Mouse (Mus musculus) telencephalon, adult 2 months (tissue): ENCODE results near the gene Lrrc26.
A peak's percentile ranks its signal among the peaks of the same experiment; 100 is the strongest.
"Not testable (repeated sequence)": the region's sequence is repeated elsewhere in the genome, so short reads cannot be mapped to it uniquely, and the experiment has no call there.

Source experiments
- DNase-seq: peaks from one replicate; pipeline ENCODE4 v3.0.0-alpha.2; 2011; ENCODE audit warnings: low read depth, low spot score

Gene Lrrc26

DNA sequence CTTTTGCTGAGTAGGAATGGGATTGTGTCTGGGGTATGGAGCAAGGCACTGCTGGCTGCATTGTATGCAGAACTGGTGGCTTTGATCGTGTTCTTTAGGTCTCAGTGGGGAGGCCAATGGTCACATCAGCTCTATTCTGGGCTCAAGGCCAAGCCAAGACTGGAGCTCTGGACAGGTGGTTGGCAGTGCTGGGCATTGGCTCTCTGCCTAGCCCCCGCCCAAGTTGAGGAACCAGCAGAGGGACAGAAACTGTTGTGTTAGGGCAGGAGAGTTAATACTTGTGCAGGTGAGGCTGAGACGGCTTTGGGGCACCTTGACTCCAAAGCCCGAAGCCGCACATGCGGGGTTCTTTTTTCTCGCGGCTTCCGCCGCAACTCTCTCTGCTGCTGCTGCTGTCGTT is at the start of gene Lrrc26:
Gene Lrrc26, plus strand, starts transcription at position 265 of the 400 bp plus-strand sequence.
- DNase-seq: no peak

- DNase-seq: no peak
Measured at GRCm38 (mm10) chr2:25240310-25240709, 49.4 kb upstream of the Lrrc26 start.

DNA sequence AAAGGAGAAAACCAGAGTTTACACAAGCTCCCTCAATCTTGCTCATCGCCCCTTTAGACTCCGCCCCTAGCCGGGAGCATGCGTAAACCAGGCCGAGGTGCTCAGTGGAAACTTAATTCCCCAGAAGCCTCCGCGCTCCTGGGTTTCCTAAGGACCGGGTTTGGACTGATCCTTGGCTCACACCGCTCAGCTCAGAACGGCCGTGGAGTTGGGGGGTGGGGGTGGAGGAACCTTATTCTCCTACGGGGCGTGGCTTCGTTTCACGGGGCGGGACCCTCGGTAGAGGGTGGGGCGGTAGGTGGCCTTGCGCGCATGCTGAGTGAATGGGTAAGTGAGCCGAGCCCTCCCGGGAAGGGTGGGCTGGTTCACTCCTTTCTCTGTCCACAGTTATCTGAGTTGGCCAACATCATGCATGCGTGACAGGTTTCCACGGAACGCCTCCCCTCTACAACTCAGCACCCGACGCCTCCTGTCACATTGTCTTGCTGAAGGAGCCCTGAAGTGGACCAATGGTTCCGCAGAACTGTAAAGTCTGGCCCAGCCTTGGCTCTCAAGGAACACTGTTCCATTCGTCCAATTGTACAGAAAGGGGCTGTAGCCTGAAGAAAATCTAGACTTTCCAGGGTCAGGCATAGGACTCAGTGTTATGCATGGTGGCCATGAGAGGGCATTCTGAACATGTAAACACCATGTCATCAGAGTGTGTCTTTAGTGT is 48.8 kb upstream of the Lrrc26 start:
- peak; percentile 84 for DNase-seq

- DNase-seq: no peak
Measured at GRCm38 (mm10) chr2:25241438-25241775, 48.3 kb upstream of the Lrrc26 start.

GRCm38 (mm10) chr2:25242101-25242506 is 47.6 kb upstream of the Lrrc26 start, which contains the start of the genes Rnf208 and Cysrt1:
Gene Rnf208 (plus strand): TSS chr2:25242255.
Gene Cysrt1 (minus strand): TSS chr2:25242452.
- no peak for DNase-seq

- no peak for DNase-seq
Measured at GRCm38 (mm10) chr2:25243342-25243741, 46.4 kb upstream of the Lrrc26 start.

GRCm38 (mm10) chr2:25244144-25244543 is 45.6 kb upstream of the Lrrc26 start:
- DNase-seq: no peak

- no peak for DNase-seq
Measured at GRCm38 (mm10) chr2:25246183-25247072, 43.3 kb upstream of the Lrrc26 start, which contains the start of gene AL732309.1. Gene AL732309.1 (minus strand): TSS chr2:25246863.

DNA sequence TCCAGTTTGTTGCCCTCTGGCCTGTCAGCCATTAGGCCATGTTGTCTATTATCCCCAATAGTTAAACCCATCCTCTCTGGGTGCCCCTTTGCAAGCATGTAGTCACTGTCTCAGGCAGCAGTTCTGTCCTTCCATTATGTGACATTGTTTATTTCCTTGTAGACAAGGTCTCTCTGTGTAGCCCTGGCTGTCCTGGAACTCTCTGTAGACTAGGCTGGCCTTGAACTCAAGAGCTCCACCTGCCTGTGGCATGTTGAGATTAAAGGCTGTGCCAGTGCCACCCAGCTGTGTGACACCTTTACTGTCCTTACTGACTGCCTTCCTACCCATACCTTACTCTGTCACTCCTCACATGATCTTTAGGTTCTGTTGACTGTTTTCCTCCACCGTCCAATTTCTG is 37.4 kb upstream of the Lrrc26 start:
- no peak for DNase-seq

DNA sequence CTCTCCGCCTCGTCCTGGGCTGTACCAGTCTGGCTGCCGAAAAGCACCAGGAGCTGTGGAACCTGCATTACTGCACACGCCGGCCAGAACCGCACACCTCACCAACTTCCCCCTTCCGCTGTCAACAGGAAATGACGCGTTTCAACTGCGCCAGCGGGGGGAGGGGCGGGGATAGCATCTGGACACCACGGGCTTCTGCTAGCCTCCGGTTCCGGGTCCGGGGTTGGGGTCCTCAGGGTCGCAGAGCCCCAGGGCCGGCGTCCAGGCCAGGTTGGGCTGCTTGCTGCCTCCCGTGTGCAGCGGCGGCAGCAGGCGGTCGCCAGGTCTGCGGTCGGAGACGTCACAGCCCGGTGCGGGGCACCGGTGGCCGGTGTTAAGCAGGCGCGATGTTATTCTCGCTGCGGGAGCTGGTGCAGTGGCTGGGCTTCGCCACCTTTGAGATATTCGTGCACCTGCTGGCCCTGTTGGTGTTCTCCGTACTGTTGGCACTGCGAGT is 34.4 kb upstream of the Lrrc26 start, which contains the start of gene Tmem203:
Gene Tmem203, plus strand, starts transcription at position 156 of the 496 bp plus-strand sequence.
- DNase-seq: peak; percentile 73

DNA sequence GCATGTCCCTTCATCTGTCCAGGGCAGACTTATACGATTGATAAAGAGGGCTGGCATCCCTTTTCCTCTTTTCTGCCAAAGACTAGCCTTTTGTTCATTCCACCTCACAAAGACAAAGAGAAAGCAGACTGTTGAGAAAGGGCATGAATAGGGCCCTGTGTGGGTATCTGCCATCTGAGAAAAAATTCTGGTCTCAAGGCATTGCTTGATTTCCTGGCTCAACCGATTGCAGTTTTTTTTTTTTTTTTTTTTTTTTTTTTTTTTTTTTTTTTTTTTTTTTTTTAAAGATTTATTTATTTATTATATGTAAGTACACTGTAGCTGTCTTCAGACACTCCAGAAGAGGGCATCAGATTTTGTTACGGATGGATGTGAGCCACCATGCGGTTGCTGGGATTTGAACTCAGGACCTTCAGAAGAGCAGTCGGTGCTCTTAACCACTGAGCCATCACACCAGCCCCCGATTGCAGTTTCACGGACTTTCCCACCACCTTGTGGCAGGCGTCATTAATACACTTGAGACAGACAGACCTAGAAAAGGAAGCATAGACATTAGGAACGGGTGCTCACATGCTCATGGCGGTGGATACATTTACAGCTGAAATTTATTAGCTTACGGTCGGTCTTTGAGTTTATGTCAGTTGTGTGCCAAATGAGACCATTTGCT is 33.1 kb upstream of the Lrrc26 start:
- DNase-seq: not testable (repeated sequence)

GRCm38 (mm10) chr2:25257250-25257649 is 32.5 kb upstream of the Lrrc26 start:
- DNase-seq: not testable (repeated sequence)

DNA sequence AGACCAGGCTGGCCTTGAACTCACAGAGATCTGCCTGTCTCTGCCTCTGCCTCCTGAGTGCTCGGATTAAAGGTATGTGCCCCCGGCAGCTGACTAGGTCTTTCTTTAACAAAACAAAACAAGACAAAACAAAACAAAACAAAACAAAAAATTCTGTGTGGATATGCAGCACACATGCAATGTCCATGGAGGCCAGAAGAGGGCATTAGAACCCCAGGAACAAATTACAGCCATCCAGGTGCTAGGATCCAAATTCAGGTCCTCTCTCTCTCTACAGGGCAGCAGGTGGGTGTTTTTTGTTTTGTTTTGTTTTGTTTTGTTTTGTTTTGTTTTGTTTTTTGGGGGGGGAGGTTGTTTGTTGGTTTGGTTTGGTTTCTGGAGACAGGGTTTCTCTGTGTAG is 30.8 kb upstream of the Lrrc26 start:
- no peak for DNase-seq

- DNase-seq: peak; percentile 53
Measured at GRCm38 (mm10) chr2:25261870-25262269, 27.8 kb upstream of the Lrrc26 start.

- peak; percentile 99 for DNase-seq
Measured at GRCm38 (mm10) chr2:25262291-25262767, 27.4 kb upstream of the Lrrc26 start, which contains the start of gene Tprn. Gene Tprn (plus strand): TSS chr2:25262618.

- DNase-seq: no peak
Measured at GRCm38 (mm10) chr2:25262795-25263622, 26.7 kb upstream of the Lrrc26 start.

DNA sequence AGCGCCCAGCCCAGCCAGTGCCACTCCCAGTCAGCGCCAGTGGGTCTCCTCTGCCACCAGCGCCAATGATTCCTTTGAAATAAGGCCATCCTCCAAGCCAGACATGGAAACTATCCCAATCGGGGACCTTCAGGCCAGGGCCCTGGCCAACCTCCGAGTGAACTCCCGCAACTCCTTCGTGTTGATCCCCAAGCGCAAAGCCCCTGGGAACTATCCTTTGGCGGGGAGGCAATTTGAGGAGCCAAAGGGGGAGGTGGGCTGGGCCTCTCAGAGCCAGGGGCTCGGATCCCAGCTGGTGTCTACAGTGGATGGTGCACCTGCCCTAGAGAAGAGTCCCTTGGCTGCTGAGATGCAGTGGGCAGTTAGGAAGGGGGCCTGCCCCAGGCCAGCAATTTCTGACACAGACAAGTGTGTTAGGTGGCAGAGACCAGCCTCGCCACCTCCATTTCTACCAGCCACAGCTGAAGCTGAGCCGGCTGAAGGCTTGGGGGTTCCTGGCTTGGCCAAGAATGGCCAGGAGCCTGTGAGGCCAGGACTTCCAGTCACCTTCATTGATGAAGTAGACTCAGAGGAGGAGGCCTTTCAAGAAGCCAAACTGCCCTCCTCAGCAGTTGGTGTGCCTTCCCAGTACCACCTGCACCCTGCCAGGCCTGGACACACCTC is 26.0 kb upstream of the Lrrc26 start:
- no peak for DNase-seq

GRCm38 (mm10) chr2:25264286-25264660 is 25.4 kb upstream of the Lrrc26 start:
- DNase-seq: no peak

- DNase-seq: no peak
Measured at GRCm38 (mm10) chr2:25264851-25265250, 24.9 kb upstream of the Lrrc26 start.
